Mouse (Mus musculus): ENCODE results near the gene Bag1.
A peak's percentile ranks its signal among the peaks of the same experiment; 100 is the strongest.

Bag1 gene

GRCm38 (mm10) chr4:40948160-40948708 is at the start of gene Bag1, which contains the start of gene Chmp5:
Bag1 (minus strand) TSS chr4:40948294.
Chmp5 (plus strand) TSS chr4:40948407.
- DNase-seq (ENCODE audit: low spot score in 2 of 2) = peak; percentile 96 to 97

- DNase-seq (ENCODE audit: low spot score in 2 of 2) = no peak
These were observed 48.2 kb upstream of the Bag1 start for GRCm38 (mm10) chr4:40996302-40996701.

GRCm38 (mm10) chr4:40989633-40990032 is 41.5 kb upstream of the Bag1 start:
- no peak for DNase-seq (ENCODE audit: low spot score in 2 of 2)

- no peak for DNase-seq (ENCODE audit: low spot score in 2 of 2)
These were observed 35.6 kb upstream of the Bag1 start for GRCm38 (mm10) chr4:40983686-40984085.

GRCm38 (mm10) chr4:40982486-40982885 is 34.4 kb upstream of the Bag1 start:
- DNase-seq (ENCODE audit: low spot score in 2 of 2) = no peak

- no peak for DNase-seq (ENCODE audit: low spot score in 2 of 2)
These were observed 31.3 kb upstream of the Bag1 start for GRCm38 (mm10) chr4:40979430-40979829.

- no peak for DNase-seq (ENCODE audit: low spot score in 2 of 2)
These were observed 28.6 kb upstream of the Bag1 start for GRCm38 (mm10) chr4:40976651-40977050.

- DNase-seq (ENCODE audit: low spot score in 2 of 2) = no peak
These were observed 27.6 kb upstream of the Bag1 start for GRCm38 (mm10) chr4:40975678-40976077.

GRCm38 (mm10) chr4:40974011-40974410 is 25.9 kb upstream of the Bag1 start:
- no peak for DNase-seq (ENCODE audit: low spot score in 2 of 2)

GRCm38 (mm10) chr4:40971744-40972143 is 23.6 kb upstream of the Bag1 start:
- peak; percentile 20 to 35 for DNase-seq (ENCODE audit: low spot score in 2 of 2)

GRCm38 (mm10) chr4:40970842-40971701 is 23.0 kb upstream of the Bag1 start, which contains the start of gene Nfx1:
Nfx1 (plus strand) TSS chr4:40970906.
- peak; percentile 95 for DNase-seq (ENCODE audit: low spot score in 2 of 2)

- no peak for DNase-seq (ENCODE audit: low spot score in 2 of 2)
These were observed 22.4 kb upstream of the Bag1 start for GRCm38 (mm10) chr4:40970592-40970841.

GRCm38 (mm10) chr4:40969781-40970591 is 21.9 kb upstream of the Bag1 start:
- DNase-seq (ENCODE audit: low spot score in 2 of 2) = no peak

- DNase-seq (ENCODE audit: low spot score in 2 of 2) = no peak
These were observed 21.1 kb upstream of the Bag1 start for GRCm38 (mm10) chr4:40969161-40969560.

GRCm38 (mm10) chr4:40963536-40963935 is 15.4 kb upstream of the Bag1 start:
- no peak for DNase-seq (ENCODE audit: low spot score in 2 of 2)

GRCm38 (mm10) chr4:40955942-40956341 is 7.8 kb upstream of the Bag1 start:
- no peak for DNase-seq (ENCODE audit: low spot score in 2 of 2)

- DNase-seq (ENCODE audit: low spot score in 2 of 2) = peak in 1 of 2 experiments; percentile 5
These were observed 5.4 kb upstream of the Bag1 start for GRCm38 (mm10) chr4:40953521-40953920.

GRCm38 (mm10) chr4:40947565-40948159 is 432 bp downstream of the Bag1 start:
- no peak for DNase-seq (ENCODE audit: low spot score in 2 of 2)

- no peak for DNase-seq (ENCODE audit: low spot score in 2 of 2)
These were observed 1.5 kb downstream of the Bag1 start for GRCm38 (mm10) chr4:40946516-40947121.

- no peak for DNase-seq (ENCODE audit: low spot score in 2 of 2)
These were observed 4.4 kb downstream of the Bag1 start for GRCm38 (mm10) chr4:40943651-40944050.

- DNase-seq (ENCODE audit: low spot score in 2 of 2) = no peak
These were observed 9.3 kb downstream of the Bag1 start for GRCm38 (mm10) chr4:40938793-40939192.
